Mouse (Mus musculus): Measurements from ENCODE around the gene Dmkn.

GRCm38 (mm10) chr7:30747525-30748204 lies 15.9 kb upstream of the Dmkn start:
- TF ChIP-seq CTCF (IDR thresholded peaks at IDR 0.05; ENCODE audit: insufficient read depth, low read length) (no peak), POLR2A (IDR thresholded peaks at IDR 0.05; ENCODE audit: borderline replicate concordance, extremely low read depth, low read depth, low read length) (no peak)

All from lung, adult 2 months (tissue).